Mouse (Mus musculus) spleen, adult 18-20 months (tissue): Measurements from ENCODE around the gene Gpr34.

Experiments used
- DNase-seq, 2 experiments: peaks; one replicate each; pipeline ENCODE4 v3.0.0; 2022; ENCODE audit warnings: mixed read lengths in 2 of 2

Gpr34 gene

GRCm38 (mm10) chrX:13673001-13673400 is 41.1 kb downstream of the Gpr34 start:
- no peak for DNase-seq

- no peak for DNase-seq
These were observed 49.9 kb downstream of the Gpr34 start for GRCm38 (mm10) chrX:13681748-13682147.

GRCm38 (mm10) chrX:13686589-13686988 is 54.7 kb downstream of the Gpr34 start:
- DNase-seq = no peak

- no peak for DNase-seq
These were observed 56.5 kb downstream of the Gpr34 start for GRCm38 (mm10) chrX:13688356-13688755.
